Mouse (Mus musculus) regulatory T cell (primary cell): ENCODE data around the gene Dnajb13.

ENCODE experiments used
- in situ Hi-C: fragments of 300-600 bp; cut with MboI, MseI; formaldehyde crosslinking; loops from one replicate; pipeline ENCODE4 v1.15.1; 2025; ENCODE audit warnings: high pct_unique_total_duplicates

Dnajb13 gene

GRCm38 (mm10) chr7:100514573-100514972, at the start of gene Dnajb13:
TSS of gene Dnajb13 (minus strand) at chr7:100514960.
- in situ Hi-C loops = loop anchor here (5.0 kb wide), 1 partner anchor 148 kb away; the partner anchor contains the start of gene Plekhb1

DNA sequence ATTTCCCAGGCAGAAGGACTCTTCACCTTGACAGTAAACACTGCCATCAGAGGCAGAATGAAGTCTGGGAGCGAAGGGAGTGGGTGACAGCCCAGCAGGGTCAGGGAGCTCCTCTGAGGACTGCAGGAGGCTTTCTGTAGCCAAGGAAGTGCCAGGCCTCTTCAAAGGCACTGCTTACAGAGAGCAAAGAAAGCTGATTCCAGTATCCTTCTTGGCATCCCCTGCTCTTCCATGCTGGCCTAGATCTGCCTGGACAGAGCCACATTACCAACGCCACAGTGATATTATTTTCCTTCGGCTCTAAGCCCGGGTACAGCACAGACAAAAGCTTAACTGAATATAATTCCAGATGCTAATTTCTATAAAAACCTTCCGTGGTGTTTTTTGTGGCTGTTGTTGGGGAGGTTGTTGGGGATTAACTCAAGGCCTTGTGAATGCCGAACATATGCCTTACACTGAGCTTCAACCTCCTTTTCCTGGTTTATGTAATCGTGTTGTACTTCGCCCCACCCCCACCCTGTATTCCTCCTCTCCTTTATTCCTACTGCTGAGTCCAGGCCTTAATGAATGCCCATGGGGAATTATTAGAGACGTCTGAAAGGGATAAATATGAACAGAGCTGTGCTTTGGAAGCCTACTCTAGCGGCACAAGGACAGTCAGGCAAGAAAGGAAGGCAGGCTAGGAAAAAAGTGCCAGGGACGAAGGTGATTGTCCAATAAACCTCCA, 47.3 kb upstream of the Dnajb13 start:
- in situ Hi-C loops = no loop called here

GRCm38 (mm10) chr7:100559331-100559730, 44.6 kb upstream of the Dnajb13 start:
- in situ Hi-C loops = no loop called here

GRCm38 (mm10) chr7:100557241-100557640, 42.5 kb upstream of the Dnajb13 start:
- in situ Hi-C loops = no loop called here

DNA sequence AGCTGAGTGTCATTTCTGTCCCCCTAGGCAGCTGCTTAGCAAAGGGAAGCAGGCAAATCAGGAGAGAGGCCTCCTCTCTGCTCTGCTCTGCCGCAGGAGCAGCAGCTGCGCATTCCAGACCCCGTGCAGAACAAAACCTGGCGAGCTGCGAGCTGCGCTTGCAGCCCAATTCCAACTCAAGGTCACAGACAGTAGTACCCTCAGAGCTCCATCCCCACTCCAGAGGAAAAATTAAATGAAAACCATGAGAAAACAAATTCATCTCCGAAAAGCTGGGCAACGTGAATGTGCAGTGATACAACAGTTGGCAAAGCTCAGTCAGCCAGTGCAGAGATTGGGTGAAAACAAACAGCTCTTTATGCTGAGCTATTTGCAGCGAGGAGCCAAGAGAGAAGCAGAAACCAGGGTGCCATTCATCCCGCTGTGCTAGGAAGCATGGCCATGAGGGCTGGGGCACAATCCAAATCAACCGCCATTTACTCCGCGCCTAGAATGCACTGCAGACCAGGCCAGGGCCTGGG, 40.7 kb upstream of the Dnajb13 start:
- in situ Hi-C loops = no loop called here

- in situ Hi-C loops = no loop called here
Observed at GRCm38 (mm10) chr7:100554939-100555338, 40.2 kb upstream of the Dnajb13 start.

- in situ Hi-C loops = no loop called here
Observed at GRCm38 (mm10) chr7:100550338-100551007, 35.7 kb upstream of the Dnajb13 start.

DNA sequence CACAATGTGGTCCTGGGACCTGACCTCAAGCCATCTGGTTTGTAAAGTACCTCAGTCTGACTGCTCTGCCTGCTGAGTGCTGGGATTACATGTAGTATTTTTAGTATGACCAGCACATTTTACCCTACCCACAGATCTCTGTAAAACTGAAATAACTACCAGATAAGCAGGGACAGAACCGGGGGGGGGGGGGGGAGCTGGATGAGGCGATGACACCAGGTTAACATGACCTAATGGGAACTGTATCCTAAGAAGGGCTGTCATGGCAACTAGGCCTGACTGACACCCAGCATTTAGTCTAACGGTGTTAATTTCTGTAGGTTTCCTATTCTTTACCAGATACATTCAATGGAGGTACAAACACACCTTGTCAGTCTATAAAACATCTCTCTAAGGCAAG, 35.0 kb upstream of the Dnajb13 start:
- in situ Hi-C loops = no loop called here

DNA sequence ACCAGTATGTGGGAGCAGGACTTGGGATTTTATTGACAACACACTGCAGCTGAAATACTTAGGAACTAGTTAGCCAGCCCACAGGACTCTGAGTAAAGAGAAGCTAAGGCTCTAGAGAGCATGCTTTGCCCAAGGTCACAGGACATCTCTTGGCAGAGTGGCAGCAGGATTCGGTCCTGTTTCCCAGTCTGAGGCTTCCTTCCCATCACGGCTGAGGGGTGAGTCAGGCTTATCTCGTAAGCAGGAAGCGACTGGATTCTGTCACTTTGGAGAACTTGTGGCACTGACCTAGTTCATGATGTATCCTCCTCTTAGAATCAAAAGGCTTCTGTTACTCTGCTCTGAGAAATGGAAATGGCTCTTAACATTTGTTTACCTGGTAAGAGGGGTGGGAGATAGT, 32.9 kb upstream of the Dnajb13 start:
- in situ Hi-C loops = no loop called here

- in situ Hi-C loops = no loop called here
Observed at GRCm38 (mm10) chr7:100544437-100544836, 29.7 kb upstream of the Dnajb13 start.

GRCm38 (mm10) chr7:100539516-100539915, 24.8 kb upstream of the Dnajb13 start:
- in situ Hi-C loops = loop anchor here (5.0 kb wide), 1 partner anchor 48 kb away; no protein-coding TSS in a partner anchor

DNA sequence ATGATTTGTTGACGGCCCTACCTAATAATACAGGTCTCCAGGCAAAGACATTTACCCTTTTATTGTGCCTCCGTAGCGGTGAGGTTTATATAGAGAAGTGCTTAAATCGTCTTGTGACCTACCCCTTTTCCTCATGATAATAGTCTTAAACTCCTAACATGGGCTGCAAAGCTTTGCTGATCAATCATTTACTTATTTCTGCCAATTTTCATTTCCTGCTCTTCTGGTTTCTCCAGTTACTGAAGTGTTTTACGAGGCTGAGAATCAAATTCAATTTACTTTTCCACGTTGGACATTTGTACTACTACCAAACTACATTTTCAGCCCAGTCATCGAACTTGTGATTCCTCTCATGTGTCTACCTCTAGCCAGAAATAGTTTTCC, 22.8 kb upstream of the Dnajb13 start:
- in situ Hi-C loops = loop anchor here (5.0 kb wide), 1 partner anchor 50 kb away; no protein-coding TSS in a partner anchor

DNA sequence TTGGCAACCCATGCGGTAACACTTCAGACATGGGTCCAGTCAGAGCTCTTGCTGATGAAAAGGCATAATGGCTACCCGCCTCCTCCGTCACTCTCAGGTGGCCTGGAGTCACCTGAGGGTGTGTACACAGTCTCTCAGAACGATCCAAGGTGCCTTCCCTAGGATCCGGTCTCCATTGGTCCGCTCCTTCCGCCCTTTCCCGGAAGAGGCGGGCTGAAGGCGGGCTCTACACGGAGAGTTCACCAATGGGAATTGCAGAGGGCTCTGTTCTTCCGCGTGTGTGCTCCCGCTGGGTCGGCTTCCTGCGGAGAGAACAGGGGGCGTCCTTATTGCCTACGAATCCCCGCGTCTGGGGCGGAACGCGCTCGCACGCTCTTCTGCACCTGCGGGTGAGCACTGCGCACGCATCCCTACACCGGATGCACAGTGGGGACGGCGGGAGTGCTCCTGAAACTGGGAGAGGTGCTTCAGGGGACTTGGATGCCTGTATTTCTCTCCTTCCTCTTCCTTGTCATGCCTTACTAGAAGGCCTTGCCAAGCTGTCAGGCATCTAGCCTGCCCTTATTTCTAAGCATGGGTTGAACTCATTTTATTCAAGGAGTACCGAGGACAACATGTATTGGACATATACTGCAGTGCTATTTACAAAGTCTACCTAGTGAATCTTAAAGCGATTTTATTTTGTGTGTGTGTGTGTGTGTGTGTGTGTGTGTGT, 22.2 kb upstream of the Dnajb13 start, which contains the start of gene Coa4:
Gene Coa4, plus strand, starts transcription at position 268 of the 715 bp plus-strand sequence.
- in situ Hi-C loops = loop anchor here (5.0 kb wide), 1 partner anchor 50 kb away; no protein-coding TSS in a partner anchor

- in situ Hi-C loops = loop anchor here (5.0 kb wide), 1 partner anchor 51 kb away; no protein-coding TSS in a partner anchor
Observed at GRCm38 (mm10) chr7:100535831-100536230, 21.1 kb upstream of the Dnajb13 start.

DNA sequence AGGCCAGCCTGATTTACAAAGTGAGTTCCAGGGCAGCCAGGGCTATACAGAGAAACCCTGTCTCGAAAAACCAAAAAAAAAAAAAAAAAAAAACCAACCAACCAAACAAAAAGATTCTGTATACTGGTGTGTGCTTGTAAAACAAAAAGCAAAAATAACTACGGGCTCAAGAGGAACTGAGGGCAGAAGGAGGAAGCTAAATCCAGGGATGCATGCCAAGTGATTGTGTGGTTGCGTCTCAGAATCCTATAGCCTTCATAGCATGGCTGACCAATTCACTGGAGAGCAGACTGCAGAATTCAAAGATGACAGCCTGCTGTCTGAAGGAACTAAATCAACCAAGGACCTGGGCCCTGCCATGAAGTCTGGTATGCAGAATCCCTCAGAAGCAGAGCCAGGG, 19.5 kb upstream of the Dnajb13 start:
- in situ Hi-C loops = no loop called here

GRCm38 (mm10) chr7:100533503-100533902, 18.7 kb upstream of the Dnajb13 start:
- in situ Hi-C loops = no loop called here

- in situ Hi-C loops = no loop called here
Observed at GRCm38 (mm10) chr7:100530766-100531165, 16.0 kb upstream of the Dnajb13 start.

DNA sequence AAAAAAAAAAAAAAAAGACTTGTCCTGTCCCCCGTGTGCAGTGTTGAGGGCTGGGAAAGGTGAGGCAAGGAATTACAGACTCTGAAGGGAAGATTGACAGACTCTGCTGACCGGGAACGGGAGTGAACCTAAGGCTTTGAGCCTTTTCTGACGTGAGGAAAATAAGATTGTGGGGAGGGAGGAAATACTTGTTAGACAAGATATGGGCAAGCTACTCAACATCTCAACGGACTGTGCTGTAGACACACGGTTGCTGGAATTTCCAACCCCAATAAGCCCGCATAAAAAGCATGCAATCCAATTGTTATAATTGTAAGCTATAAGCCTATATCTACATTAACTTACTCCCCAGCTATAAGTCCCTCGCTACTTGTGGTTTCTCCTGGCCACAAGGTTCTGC, 9.9 kb upstream of the Dnajb13 start:
- in situ Hi-C loops = no loop called here

GRCm38 (mm10) chr7:100522222-100522621, 7.5 kb upstream of the Dnajb13 start:
- in situ Hi-C loops = no loop called here

DNA sequence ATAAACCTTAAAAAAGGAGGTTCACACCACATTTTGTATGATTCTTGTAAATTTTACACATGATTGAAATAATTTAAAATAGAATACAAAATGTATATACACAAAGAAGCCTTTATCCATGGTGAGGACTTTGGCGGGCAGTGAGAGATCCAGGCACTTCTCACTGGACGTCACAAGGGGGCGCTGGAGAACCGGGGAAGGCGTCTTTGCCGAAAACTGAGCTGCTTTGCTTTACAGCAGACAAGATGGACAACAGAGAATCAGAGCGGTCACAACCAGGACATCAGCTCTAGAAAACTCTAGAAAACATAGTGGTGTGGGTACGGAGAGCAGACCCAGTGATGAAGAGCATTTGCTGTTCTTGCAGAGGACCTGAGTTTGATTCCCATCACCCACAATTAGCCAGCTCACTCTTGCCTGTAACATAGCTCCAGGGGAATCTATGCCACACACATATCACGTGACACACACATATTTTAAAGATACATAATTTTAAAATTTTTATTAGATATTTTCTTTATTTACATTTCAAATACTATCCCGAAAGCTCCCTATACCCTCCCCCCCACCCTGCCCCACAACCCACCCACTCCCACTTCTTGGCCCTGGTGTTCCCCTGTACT, 6.0 kb upstream of the Dnajb13 start:
- in situ Hi-C loops = no loop called here

DNA sequence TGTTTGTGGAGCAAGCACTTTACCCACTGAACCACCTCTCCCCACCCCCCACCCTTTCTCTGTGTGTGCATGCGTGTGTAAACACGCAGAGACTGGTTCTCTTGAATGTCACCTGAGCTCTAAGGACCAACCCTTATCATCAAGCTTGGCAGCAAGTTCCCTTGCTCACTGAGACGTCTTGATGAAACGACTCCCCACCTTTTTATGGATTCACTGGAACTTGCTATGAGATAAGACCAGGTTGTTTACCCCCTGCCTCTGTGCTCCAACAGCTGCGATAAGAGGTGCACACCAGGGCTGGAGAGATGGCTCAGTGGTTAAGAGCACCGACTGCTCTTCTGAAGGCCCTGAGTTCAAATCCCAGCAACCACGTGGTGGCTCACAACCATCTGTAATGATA, 5.4 kb upstream of the Dnajb13 start:
- in situ Hi-C loops = no loop called here
